Comparison of ENCODE assay signal across 8 mouse cellular contexts in genomic region chr5:135029007-135029854, GRCm38 (mm10). TPM values are rescaled to one million over a fixed set of nuclear protein-coding genes. Genes with fewer than 3 reads are reported as not detected.
DNase-seq lines count a peak whose midpoint lies in the region; ATAC-seq lines count a peak whose summit lies in the region.

No protein-coding gene starts in this region.

- H3K9ac ChIP-seq in hindbrain, embryonic 16.5 days (ENCODE audit: low read depth, low read length), result no peak overlapping the region
- no peak overlapping the region for H3K9ac ChIP-seq in liver, embryonic 16.5 days (ENCODE audit: low read depth, low read length)

- 38% methylated on average over 18 of the region's 18 CpGs for WGBS in hindbrain, embryonic 16.5 days
- 34% methylated on average over 18 of the region's 18 CpGs for WGBS in liver, embryonic 16.5 days (ENCODE audit: insufficient replicate concordance)

- no peaks in the 10 kb centered on the region for H3K27me3 ChIP-seq in hindbrain, embryonic 16.5 days (replicated peaks; ENCODE audit: control insufficient read depth, insufficient read depth, low read length)
- H3K27me3 ChIP-seq in liver, embryonic 16.5 days (ENCODE audit: control insufficient read depth, insufficient read depth, low read depth, low read length), result peaks cover 18% of the 10 kb centered on the region

- no peak for ATAC-seq in hindbrain, embryonic 16.5 days
- peak; percentile 36; the same call in 1 of the 2 replicates for ATAC-seq in liver, embryonic 16.5 days (ENCODE audit: low read depth)

- peaks cover 22% of the 10 kb centered on the region for H3K4me1 ChIP-seq in hindbrain, embryonic 16.5 days (ENCODE audit: control insufficient read depth, insufficient read depth, low read depth, low read length)
- peaks cover 4% of the 10 kb centered on the region for H3K4me1 ChIP-seq in liver, embryonic 16.5 days (ENCODE audit: control insufficient read depth, low read depth, low read length)

- H3K4me2 ChIP-seq in hindbrain, embryonic 16.5 days (ENCODE audit: low read length), result no peak overlapping the region
- H3K4me2 ChIP-seq in liver, embryonic 16.5 days (ENCODE audit: low read depth, low read length), result peak overlapping the region; percentile 39

- 0 out of 2 replicates have a peak overlapping the region, but pooled peaks have one; percentile 7 for H3K27ac ChIP-seq in hindbrain, embryonic 16.5 days (ENCODE audit: low read depth, low read length)
- peak overlapping the region; percentile 35 for H3K27ac ChIP-seq in liver, embryonic 16.5 days (ENCODE audit: low read length)

- peak; percentile 42 for DNase-seq in kidney, adult 18-20 months
- no peak for DNase-seq in kidney, adult 8-10 months
- peak; percentile 72 for DNase-seq in MEL-GATA-1-ER (ENCODE audit: extremely low read depth, low read depth)
- DNase-seq in cerebellum, postnatal 36 days, result peak; percentile 75 to 82
- no peak for DNase-seq in spleen, adult 12 weeks (ENCODE audit: low spot score)
- DNase-seq in retina, postnatal 1 day, result no peak

- no peak overlapping the region for H3K4me3 ChIP-seq in hindbrain, embryonic 16.5 days (ENCODE audit: low read length)
- H3K4me3 ChIP-seq in liver, embryonic 16.5 days (ENCODE audit: low read depth, low read length), result no peak overlapping the region

- H3K36me3 ChIP-seq in hindbrain, embryonic 16.5 days (ENCODE audit: control insufficient read depth, insufficient read depth, low read length), result no peaks in the 10 kb centered on the region
- H3K36me3 ChIP-seq in liver, embryonic 16.5 days (ENCODE audit: control insufficient read depth, insufficient read depth), result no peaks in the 10 kb centered on the region

- no peaks in the 10 kb centered on the region; the same call in 1 of the 2 replicates for H3K9me3 ChIP-seq in hindbrain, embryonic 16.5 days (ENCODE audit: control insufficient read depth, low read length)
- no peaks in the 10 kb centered on the region for H3K9me3 ChIP-seq in liver, embryonic 16.5 days (replicated peaks; ENCODE audit: control insufficient read depth, low read length)

RNA-seq across cellular contexts. Expression of gene Stx1a, which starts 5.9 kb away (rescaled TPM):
- 147 and 162 TPM in 2 replicates for polyA plus RNA-seq in hindbrain, embryonic 16.5 days (2015; fragmentation: Nextera tagmentation; extraction: Ambion mirVana)
- polyA plus RNA-seq in liver, embryonic 16.5 days (2015; fragmentation: Nextera tagmentation; extraction: Ambion mirVana), result 0.71 and 1.1 TPM in 2 replicates

RNA-seq across cellular contexts. Expression of gene Abhd11, which starts 20.3 kb away (rescaled TPM):
- polyA plus RNA-seq in hindbrain, embryonic 16.5 days (2015; fragmentation: Nextera tagmentation; extraction: Ambion mirVana), result 73.3 and 82.1 TPM in 2 replicates
- polyA plus RNA-seq in liver, embryonic 16.5 days (2015; fragmentation: Nextera tagmentation; extraction: Ambion mirVana), result 26.2 and 26.6 TPM in 2 replicates

RNA-seq across cellular contexts. Expression of gene Dnajc30, which starts 34.8 kb away (rescaled TPM):
- polyA plus RNA-seq in hindbrain, embryonic 16.5 days (2015; fragmentation: Nextera tagmentation; extraction: Ambion mirVana), result 44.0 and 45.3 TPM in 2 replicates
- 14.0 and 15.2 TPM in 2 replicates for polyA plus RNA-seq in liver, embryonic 16.5 days (2015; fragmentation: Nextera tagmentation; extraction: Ambion mirVana)

RNA-seq across cellular contexts. Expression of gene Bud23, which starts 35.5 kb away (rescaled TPM):
- polyA plus RNA-seq in hindbrain, embryonic 16.5 days (2015; fragmentation: Nextera tagmentation; extraction: Ambion mirVana), result 77.0 and 81.1 TPM in 2 replicates
- polyA plus RNA-seq in liver, embryonic 16.5 days (2015; fragmentation: Nextera tagmentation; extraction: Ambion mirVana), result 43.0 and 46.5 TPM in 2 replicates

RNA-seq across cellular contexts. Expression of gene Cldn3, which starts 43.2 kb away (rescaled TPM):
- polyA plus RNA-seq in hindbrain, embryonic 16.5 days (2015; fragmentation: Nextera tagmentation; extraction: Ambion mirVana), result 4.2 and 4.6 TPM in 2 replicates
- 2.6 and 4.7 TPM in 2 replicates for polyA plus RNA-seq in liver, embryonic 16.5 days (2015; fragmentation: Nextera tagmentation; extraction: Ambion mirVana)

Comparison
In these comparisons a context has a peak if more than half of its experiments do, and no peak if none do; other contexts are left out.
1. DNase-seq: peak in kidney, adult 18-20 months (single experiment), MEL-GATA-1-ER (single experiment) and cerebellum, postnatal 36 days (2 of 2); none in kidney, adult 8-10 months (0 of 2), spleen, adult 12 weeks (single experiment) and retina, postnatal 1 day (single experiment).
2. RNA of gene Stx1a, which starts 5.9 kb away (polyA plus RNA-seq): 147 to 162 TPM in hindbrain, embryonic 16.5 days; 0.71 to 1.1 TPM in liver, embryonic 16.5 days; every median in the first group is over 10 times any median in the second.